Mouse (Mus musculus) adipocyte (in vitro differentiated cells): ENCODE results near the gene Cidec.

Experiments
- DNase-seq: peaks from one replicate; pipeline ENCODE4 v3.0.0-alpha.2; 2016; ENCODE audit warnings: low spot score

Gene Cidec

DNA sequence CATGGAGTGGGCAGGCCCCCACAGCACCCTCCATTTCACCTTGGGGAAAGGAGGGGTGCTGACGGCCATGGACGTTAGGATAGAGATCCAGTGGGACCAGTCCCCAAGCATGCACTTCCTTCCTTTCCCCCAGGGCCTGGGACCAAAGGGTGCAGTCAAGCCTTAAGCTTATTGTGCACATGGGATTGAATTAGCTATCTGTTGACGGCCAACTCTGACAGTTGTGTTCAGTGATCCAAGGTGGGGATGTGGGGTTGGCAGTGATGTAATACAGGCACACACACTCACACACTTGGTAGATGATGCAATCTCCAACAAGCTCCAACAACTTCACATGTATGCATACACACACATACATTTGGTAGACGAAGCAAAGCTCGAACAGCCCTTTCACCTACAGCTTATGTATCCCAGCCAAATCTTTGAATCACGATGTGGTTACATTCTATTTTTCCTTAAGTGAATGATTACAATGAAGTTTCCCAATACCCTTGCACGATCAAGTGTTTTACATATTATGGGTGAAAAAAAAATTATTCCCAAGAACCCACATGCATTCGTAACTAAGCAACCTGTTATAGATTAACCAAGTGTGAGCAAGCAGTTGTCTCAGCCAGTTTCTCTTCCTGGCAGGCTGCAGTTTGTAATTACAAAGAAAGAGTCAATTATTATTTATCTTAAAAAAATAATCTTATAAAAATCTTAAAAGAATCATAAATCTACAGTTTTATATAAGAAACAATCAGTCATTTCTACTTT lies 8.8 kb upstream of the Cidec start:
- peak; percentile 14 for DNase-seq

GRCm38 (mm10) chr6:113443091-113443490 lies 7.5 kb upstream of the Cidec start:
- DNase-seq: peak; percentile 61

DNA sequence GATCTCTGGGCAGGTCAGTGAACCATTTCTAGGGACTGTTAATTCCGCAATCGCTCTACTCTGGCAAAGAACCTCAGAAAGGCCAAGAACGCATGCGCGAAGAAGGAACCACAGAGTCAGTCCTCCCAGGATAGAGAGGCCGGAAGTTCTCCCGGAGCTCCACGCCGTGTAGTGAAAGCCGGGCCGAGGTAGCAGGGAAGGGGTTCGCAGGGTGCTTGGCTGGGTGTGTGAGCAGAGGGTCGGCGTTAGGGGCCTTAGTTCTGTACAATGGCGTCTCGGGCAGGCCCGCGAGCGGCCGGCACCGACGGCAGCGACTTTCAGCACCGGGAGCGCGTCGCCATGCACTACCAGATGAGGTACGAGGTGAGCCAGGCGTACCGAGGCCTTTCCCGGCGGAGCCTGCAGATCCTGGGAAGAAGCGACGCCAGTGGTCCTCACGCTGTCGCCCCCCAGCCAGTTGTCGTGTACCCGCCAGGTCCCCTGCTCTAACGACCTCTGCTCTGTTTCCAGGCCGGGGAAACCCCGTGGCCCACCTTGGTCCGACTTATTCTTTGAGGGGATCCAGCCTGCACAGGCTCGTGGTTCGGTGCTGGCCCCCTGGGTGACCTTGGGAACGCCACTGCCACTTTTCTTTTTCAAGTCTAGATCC lies 7.0 kb upstream of the Cidec start, which contains the start of gene Jagn1:
Gene Jagn1 (plus strand): TSS at position 128 of the 649 bp plus-strand sequence.
- peak; percentile 99 for DNase-seq

DNA sequence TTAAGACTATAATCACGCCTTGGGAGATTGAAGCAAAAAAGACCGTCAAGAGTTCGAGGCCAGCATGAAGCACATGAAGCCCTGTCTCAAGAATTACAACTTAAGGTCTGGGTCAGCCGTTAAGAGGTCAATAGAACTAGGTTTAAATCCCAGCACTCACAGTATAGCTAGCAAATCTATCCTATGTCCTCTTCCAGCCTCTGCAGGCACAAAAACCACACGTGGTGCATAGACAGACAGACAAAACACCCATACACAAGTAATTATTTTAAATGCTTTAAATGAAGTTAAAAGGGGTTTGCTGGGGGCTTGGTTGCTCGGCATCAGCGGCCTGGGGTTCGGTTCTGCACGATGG lies 6.5 kb upstream of the Cidec start:
- no peak for DNase-seq

- peak; percentile 96 for DNase-seq
Measured at GRCm38 (mm10) chr6:113441147-113441680, 5.7 kb upstream of the Cidec start.

- peak; percentile 76 for DNase-seq
Measured at GRCm38 (mm10) chr6:113440686-113441085, 5.1 kb upstream of the Cidec start.

- peak; percentile 96 for DNase-seq
Measured at GRCm38 (mm10) chr6:113438721-113439430, 3.3 kb upstream of the Cidec start.

GRCm38 (mm10) chr6:113437135-113437534 lies 1.6 kb upstream of the Cidec start:
- no peak for DNase-seq

- DNase-seq: peak; percentile 80
Measured at GRCm38 (mm10) chr6:113434691-113435090, 869 bp downstream of the Cidec start.

DNA sequence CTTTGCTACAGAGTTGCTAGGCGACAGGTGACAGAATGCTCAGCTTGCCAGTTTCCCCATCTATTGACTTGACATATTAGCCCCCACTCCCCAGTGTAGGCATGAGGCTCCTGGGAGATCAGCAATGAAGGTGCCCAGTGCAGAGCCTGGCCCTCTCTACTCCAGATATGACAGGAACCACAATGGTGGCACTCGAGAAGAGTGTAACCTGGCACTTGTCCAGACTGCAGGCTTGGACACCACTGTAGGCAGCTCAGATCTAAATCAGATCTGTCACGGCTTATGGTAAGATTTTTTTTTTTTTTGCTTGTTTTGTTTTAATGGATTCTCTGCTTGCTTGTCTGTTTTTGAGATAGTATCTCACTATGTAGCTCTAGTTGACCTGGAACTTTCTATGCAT lies 1.9 kb downstream of the Cidec start:
- DNase-seq: peak; percentile 80

- DNase-seq: no peak
Measured at GRCm38 (mm10) chr6:113431801-113432200, 3.8 kb downstream of the Cidec start.

GRCm38 (mm10) chr6:113430846-113431245 lies 4.7 kb downstream of the Cidec start:
- DNase-seq: peak; percentile 44

- peak; percentile 28 for DNase-seq
Measured at GRCm38 (mm10) chr6:113429965-113430364, 5.6 kb downstream of the Cidec start.

DNA sequence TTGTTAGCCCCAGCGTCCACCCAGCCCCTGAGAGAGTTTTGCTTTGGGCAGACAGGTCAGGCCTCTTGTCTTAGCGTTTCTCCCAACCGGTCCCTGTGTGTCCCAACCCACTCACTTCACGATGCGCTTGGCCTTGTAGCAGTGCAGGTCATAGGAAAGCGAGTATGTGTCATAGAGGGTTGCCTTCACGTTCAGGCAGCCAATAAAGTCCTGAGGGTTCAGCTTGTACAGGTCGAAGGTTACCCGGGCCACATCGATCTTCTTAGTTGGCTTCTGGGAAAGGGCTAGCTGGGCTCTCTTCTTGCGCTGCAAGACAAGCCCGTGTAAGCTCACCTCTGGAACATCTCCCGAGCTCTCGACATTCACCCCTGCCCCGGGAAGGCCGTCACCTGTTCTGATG lies 7.6 kb downstream of the Cidec start:
- peak; percentile 38 for DNase-seq

DNA sequence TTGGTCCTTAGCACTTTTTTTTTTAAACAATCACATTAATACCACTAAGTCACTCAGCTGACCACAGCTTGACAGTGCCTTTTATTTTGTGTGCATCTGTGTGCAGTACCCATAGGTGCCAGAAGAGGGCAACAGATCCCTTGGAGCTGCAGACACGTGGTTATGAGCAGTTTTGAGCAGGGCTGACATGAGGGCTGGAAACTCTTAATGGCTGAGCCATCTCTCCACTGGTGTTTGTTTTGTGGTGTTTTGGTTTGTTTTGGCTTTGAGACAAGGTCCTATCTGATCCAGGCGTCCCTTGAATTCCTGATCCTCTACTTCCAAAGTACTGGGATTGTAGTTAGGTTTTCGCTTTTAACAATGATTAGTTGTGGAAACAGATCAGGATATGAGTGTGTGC lies 8.2 kb downstream of the Cidec start:
- DNase-seq: peak; percentile 86

DNA sequence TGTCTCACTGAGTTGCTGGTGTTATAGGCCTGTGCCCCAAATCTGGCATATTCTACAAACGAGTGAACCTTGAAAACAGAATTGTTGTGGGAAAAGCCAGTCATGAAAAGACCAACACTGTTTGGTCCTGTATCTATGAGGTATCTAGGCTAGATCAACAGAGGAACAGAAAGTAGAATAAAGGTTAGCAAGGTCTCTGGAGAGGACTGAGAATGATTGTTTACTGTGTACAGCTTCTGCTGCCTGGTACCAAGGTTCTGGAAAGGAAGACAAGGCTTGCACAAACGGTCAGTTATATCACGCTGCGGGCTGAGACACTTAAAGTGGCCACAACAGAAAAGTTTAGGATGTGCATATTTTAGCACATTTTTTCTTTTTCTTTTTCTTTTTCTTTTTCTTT lies 8.9 kb downstream of the Cidec start:
- peak; percentile 79 for DNase-seq

- no peak for DNase-seq
Measured at GRCm38 (mm10) chr6:113424187-113424586, 11.4 kb downstream of the Cidec start.

GRCm38 (mm10) chr6:113423000-113423399 lies 12.6 kb downstream of the Cidec start:
- no peak for DNase-seq

GRCm38 (mm10) chr6:113419199-113419587 lies 16.4 kb downstream of the Cidec start, which contains the start of gene Rpusd3:
Rpusd3 (minus strand) TSS chr6:113419340.
- peak; percentile 99 for DNase-seq

- DNase-seq: peak; percentile 32
Measured at GRCm38 (mm10) chr6:113418441-113419198, 16.9 kb downstream of the Cidec start.

DNA sequence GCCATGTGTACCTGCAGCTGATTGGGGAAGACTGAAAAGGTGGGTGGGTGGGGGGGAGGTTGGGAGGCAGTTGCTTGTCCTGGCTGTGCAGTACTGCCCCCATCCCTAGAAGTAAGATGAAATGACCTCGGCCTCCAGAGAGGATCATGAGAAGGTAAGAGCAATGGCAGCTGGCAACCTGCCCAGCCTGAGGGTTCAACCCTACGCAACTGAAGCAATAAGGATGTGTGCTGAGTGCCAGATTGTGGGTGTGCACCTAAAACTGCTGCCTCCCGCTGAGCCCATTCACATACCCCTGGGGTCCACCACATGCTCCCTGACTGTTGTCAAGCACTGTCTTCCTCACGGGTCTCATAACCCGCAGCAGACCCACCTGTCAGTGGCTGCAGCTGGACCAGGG lies 19.1 kb downstream of the Cidec start:
- DNase-seq: peak; percentile 52

DNA sequence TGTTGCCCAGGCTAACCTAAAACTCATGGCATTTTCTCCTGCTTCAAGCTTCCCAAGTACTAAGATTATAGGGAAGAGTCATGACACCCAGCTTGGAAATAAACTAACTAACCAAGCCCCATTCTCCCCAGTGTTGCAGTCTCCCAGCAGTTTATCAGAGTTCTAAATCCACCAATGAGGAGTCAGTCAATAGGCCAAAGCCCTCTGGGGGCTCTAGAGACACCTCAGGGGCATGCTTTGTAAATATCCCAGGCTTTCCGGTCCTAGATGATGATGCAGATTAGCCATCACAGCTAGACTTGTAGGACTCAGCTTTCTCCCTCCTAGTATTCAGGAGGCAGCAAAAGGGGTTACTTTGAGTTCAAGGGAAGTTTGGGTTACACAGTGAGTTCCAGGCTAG lies 25.6 kb downstream of the Cidec start:
- DNase-seq: no peak
